Mouse (Mus musculus) cerebellum, adult 18-20 months (tissue): ENCODE results near the gene Accsl.

ENCODE experiments used
- DNase-seq, 2 experiments: peaks; one replicate each; pipeline ENCODE4 v3.0.0; 2021

Gene Accsl

DNA sequence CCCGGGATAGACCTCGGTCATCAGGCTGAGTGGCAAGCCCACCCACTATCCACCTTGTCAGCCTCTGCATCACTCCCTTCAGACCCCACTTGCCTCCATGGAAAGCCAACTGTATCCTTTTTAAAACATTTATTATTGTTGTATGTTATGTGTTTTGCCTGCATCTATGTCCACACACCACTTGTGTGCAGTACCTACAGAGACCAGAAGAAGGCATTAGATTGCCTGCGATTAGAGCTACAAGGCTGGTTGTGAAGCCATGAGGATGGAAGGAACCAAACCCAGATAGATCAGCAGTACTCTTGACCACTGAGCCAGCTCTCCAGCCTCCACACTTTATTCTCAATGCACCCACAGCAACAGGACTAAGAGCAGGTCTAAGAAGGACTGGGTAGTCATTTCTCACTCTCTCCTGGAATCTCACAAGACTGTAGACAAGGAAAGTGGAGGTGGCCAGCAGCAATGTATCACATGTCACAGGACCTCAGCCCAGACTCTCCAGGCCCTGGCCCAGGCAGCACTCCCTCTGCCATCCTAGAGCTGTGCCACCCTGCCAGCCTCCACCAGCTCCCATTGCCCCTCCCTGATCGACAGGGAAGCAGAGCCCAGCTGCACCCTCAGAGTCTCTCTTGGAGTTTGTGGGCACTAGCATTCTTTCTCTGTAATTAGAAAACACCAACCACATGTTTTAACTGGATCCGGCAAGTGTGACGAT, 62.3 kb downstream of the Accsl start:
- DNase-seq, result peak in 1 of 2 experiments; percentile 31

DNA sequence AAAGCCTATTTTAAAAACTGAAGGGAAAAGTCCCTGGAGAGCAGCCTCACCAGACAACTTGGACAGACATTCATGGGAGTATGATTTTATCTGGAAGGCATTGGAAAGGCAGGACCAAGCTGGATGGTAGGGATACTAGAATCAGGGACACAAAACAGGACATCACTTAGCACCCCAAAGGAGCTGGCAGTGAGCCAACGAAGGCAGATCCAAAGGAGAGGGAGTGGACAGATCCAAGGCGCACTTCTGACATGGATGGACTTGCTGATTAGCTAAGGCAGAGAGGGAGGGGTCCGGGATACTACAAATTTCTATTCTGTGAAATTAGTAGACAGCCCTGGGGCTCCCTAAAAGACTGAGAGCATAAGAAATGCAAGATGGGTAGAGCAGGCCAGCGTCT, 63.4 kb downstream of the Accsl start:
- peak in 1 of 2 experiments; percentile 19 for DNase-seq
